In the genomic region with DNA sequence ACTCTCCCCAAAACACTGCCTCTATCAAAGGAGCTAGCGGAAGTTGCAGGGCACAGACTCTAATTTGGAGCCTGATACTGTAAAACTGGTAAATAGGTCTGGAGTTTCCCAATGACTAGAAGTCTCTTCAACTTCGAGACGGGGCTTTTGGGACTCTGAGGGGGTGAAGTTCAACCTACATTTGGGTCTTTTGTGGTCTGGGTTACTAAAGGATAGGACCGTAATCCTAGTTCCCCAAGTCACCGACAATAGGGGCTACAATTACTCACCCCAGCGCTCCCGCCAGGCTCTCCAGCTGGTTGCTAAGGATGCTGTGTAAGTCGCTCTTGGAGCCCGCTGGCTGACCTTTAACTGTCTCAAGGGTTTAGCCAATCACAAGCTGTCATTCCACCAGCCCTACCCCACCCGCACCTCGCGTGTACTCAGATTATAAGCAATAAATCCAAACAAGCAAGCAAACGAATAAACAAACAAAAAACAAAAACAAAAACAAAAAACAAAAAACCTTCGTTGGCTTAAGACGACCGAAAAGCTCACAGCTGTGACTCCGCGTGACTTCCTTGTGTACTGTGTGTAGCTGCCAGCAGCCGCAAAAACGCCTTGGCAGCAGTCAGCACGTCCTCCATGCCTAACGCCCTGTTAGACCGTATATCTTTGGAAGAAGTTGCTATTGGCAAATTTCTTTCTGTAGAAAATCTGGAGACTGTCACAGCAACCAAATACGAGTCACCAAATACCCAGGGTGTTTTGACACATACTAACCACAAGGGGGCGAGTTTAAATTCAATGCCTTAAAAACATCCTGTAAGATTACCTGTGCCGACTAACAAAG, we compare ENCODE assay signal across 8 mouse cellular contexts. TPM values are rescaled to one million over a fixed set of nuclear protein-coding genes. Genes with fewer than 3 reads are reported as not detected.
DNase-seq lines count a peak whose midpoint lies in the region; ATAC-seq and TF ChIP-seq lines count a peak whose summit lies in the region.

Gene Tmem232 (minus strand): TSS at position 342 of the 832 bp plus-strand sequence.

- WGBS in heart, adult 2 months: 7% methylated on average over 26 of the region's 26 CpGs
- 19% methylated on average over 26 of the region's 26 CpGs for WGBS in intestine, postnatal 0 days
- WGBS in liver, postnatal 0 days (ENCODE audit: insufficient replicate concordance): 14% methylated on average over 26 of the region's 26 CpGs
- WGBS in neural tube, embryonic 11.5 days: 15% methylated on average over 26 of the region's 26 CpGs

- no peaks in the 10 kb centered on the region for H3K9me3 ChIP-seq in intestine, postnatal 0 days (ENCODE audit: control insufficient read depth)
- H3K9me3 ChIP-seq in liver, postnatal 0 days (ENCODE audit: low read length): no peaks in the 10 kb centered on the region
- H3K9me3 ChIP-seq in neural tube, embryonic 11.5 days (ENCODE audit: control insufficient read depth, low read length): no peaks in the 10 kb centered on the region

- intact Hi-C loops in heart, adult 2 months (cut with DNase I): no loop called here

- DNase-seq in urinary bladder, adult 18-20 months (ENCODE audit: low spot score in 2 of 2): peak; percentile 11 to 22
- no peak for DNase-seq in urinary bladder, postnatal 10 days (ENCODE audit: low spot score)
- DNase-seq in embryo, embryonic 11 days: peak; percentile 69
- DNase-seq in heart, adult 2 months: peak; percentile 52 to 64
- no peak for DNase-seq in liver, postnatal 0 days
- DNase-seq in neural tube, embryonic 11.5 days (ENCODE audit: low spot score): peak; percentile 69
- DNase-seq in layer of hippocampus, postnatal 36 days: no peak

- H3K4me1 ChIP-seq in heart, adult 2 months (ENCODE audit: control insufficient read depth, insufficient read depth, low read length): no peaks in the 10 kb centered on the region
- no peaks in the 10 kb centered on the region for H3K4me1 ChIP-seq in intestine, postnatal 0 days (replicated peaks; ENCODE audit: control insufficient read depth, insufficient read depth, low read length)
- no peaks in the 10 kb centered on the region for H3K4me1 ChIP-seq in liver, postnatal 0 days (ENCODE audit: insufficient read depth)
- peaks cover 2% of the 10 kb centered on the region; the same call in 1 of the 2 replicates for H3K4me1 ChIP-seq in neural tube, embryonic 11.5 days (ENCODE audit: control insufficient read depth, insufficient read depth, low read length)

- H3K4me2 ChIP-seq in intestine, postnatal 0 days (replicated peaks; ENCODE audit: low read depth): peak within 1 kb of the TSS; percentile 61
- peak within 1 kb of the TSS; percentile 64 for H3K4me2 ChIP-seq in liver, postnatal 0 days (ENCODE audit: low read depth, low read length)
- H3K4me2 ChIP-seq in neural tube, embryonic 11.5 days (ENCODE audit: low read depth): peak within 1 kb of the TSS; percentile 50

- H3K9ac ChIP-seq in heart, adult 2 months (ENCODE audit: low read depth, low read length): peak within 1 kb of the TSS; percentile 41
- no peak within 1 kb of the TSS for H3K9ac ChIP-seq in intestine, postnatal 0 days (ENCODE audit: low read depth, low read length)
- no peak within 1 kb of the TSS for H3K9ac ChIP-seq in liver, postnatal 0 days (replicated peaks)
- H3K9ac ChIP-seq in neural tube, embryonic 11.5 days (ENCODE audit: low read length): 0 out of 2 replicates have a peak within 1 kb of the TSS, but pooled peaks have one; percentile 26

- no peak for TF ChIP-seq POLR2A in heart, adult 2 months (IDR thresholded peaks at IDR 0.05; ENCODE audit: insufficient read depth, low read depth, low read length)

- peak; percentile 84 for TF ChIP-seq CTCF in heart, adult 2 months (IDR thresholded peaks at IDR 0.05)
- TF ChIP-seq CTCF in intestine, postnatal 0 days (IDR thresholded peaks at IDR 0.05; ENCODE audit: low read depth): peak; percentile 72
- TF ChIP-seq CTCF in liver, postnatal 0 days (IDR thresholded peaks at IDR 0.05; ENCODE audit: low read depth): peak; percentile 73

- no peaks in the 10 kb centered on the region for H3K36me3 ChIP-seq in heart, adult 2 months (ENCODE audit: control insufficient read depth, insufficient read depth, low read length)
- H3K36me3 ChIP-seq in intestine, postnatal 0 days (ENCODE audit: control insufficient read depth, insufficient read depth): no peaks in the 10 kb centered on the region
- H3K36me3 ChIP-seq in liver, postnatal 0 days (replicated peaks; ENCODE audit: insufficient read depth, low read length): no peaks in the 10 kb centered on the region
- no peaks in the 10 kb centered on the region for H3K36me3 ChIP-seq in neural tube, embryonic 11.5 days (ENCODE audit: control insufficient read depth, insufficient read depth, low read length)

- no peaks in the 10 kb centered on the region for H3K79me2 ChIP-seq in heart, adult 2 months (replicated peaks; ENCODE audit: control insufficient read depth, insufficient read depth, low read length)

- H3K27ac ChIP-seq in heart, adult 2 months: peak within 1 kb of the TSS; percentile 82
- H3K27ac ChIP-seq in intestine, postnatal 0 days (ENCODE audit: low read depth, low read length): no peak within 1 kb of the TSS
- no peak within 1 kb of the TSS for H3K27ac ChIP-seq in liver, postnatal 0 days (ENCODE audit: low read depth)
- H3K27ac ChIP-seq in neural tube, embryonic 11.5 days (ENCODE audit: low read depth, low read length): no peak within 1 kb of the TSS

- no peaks in the 10 kb centered on the region for H3K27me3 ChIP-seq in heart, adult 2 months (ENCODE audit: control insufficient read depth, insufficient read depth, low read length)
- no peaks in the 10 kb centered on the region for H3K27me3 ChIP-seq in intestine, postnatal 0 days (replicated peaks; ENCODE audit: control insufficient read depth, insufficient read depth, low read length)
- no peaks in the 10 kb centered on the region; the same call in 1 of the 2 replicates for H3K27me3 ChIP-seq in liver, postnatal 0 days (ENCODE audit: insufficient read depth, low read length)
- no peaks in the 10 kb centered on the region for H3K27me3 ChIP-seq in neural tube, embryonic 11.5 days (ENCODE audit: control insufficient read depth, insufficient read depth, low read length)

- no peak for ATAC-seq in intestine, postnatal 0 days
- ATAC-seq in liver, postnatal 0 days: no peak
- ATAC-seq in neural tube, embryonic 11.5 days (ENCODE audit: insufficient read depth, low FRiP score, low TSS enrichment): peak; percentile 88

- 0 out of 2 replicates have a peak, but pooled peaks have one; percentile 14 for TF ChIP-seq EP300 in heart, adult 2 months (IDR thresholded peaks at IDR 0.05; ENCODE audit: insufficient read depth, low read depth, low read length)
- no peak for TF ChIP-seq EP300 in liver, postnatal 0 days (IDR thresholded peaks at IDR 0.05; ENCODE audit: low read depth)

- peak within 1 kb of the TSS; percentile 50 for H3K4me3 ChIP-seq in heart, adult 2 months
- H3K4me3 ChIP-seq in intestine, postnatal 0 days (ENCODE audit: low read depth, low read length): peak within 1 kb of the TSS; percentile 27
- H3K4me3 ChIP-seq in liver, postnatal 0 days (ENCODE audit: low read depth, low read length): peak within 1 kb of the TSS; percentile 20; the same call in 1 of the 2 replicates
- H3K4me3 ChIP-seq in neural tube, embryonic 11.5 days (ENCODE audit: low read depth, low read length): peak within 1 kb of the TSS; percentile 34

RNA-seq across cellular contexts. Expression of gene Tmem232, which starts in this region (rescaled TPM):
- not detected for total RNA-seq in heart, adult 2 months (2021)
- polyA plus RNA-seq in heart, adult 2 months (2012; rRNA removed): 0.14 and 0.23 TPM in 2 replicates
- not detected in 2 replicates for polyA plus RNA-seq in intestine, postnatal 0 days (2015; fragmentation: Nextera tagmentation; extraction: Ambion mirVana)
- not detected in 2 replicates for polyA plus RNA-seq in liver, postnatal 0 days (2015; fragmentation: Nextera tagmentation; extraction: Ambion mirVana)
- 0.22 TPM in 1 of 2 replicates, not detected in the other for polyA plus RNA-seq in neural tube, embryonic 11.5 days (2014; fragmentation: Nextera tagmentation; extraction: Ambion mirVana)
- 1 to 10 TPM; 1.1 TPM for total RNA-seq in layer of hippocampus, postnatal 36 days (2021)

Comparison
In these comparisons a context has a peak if more than half of its experiments do, and no peak if none do; other contexts are left out.
1. DNase-seq: peak in urinary bladder, adult 18-20 months (2 of 2) and embryo, embryonic 11 days (single experiment); none in urinary bladder, postnatal 10 days (single experiment), liver, postnatal 0 days (single experiment) and layer of hippocampus, postnatal 36 days (0 of 2).
2. Peak in DNase-seq, H3K4me3 ChIP-seq, H3K27ac ChIP-seq and H3K9ac ChIP-seq in heart, adult 2 months; RNA of the gene not detected or under 1 TPM.
3. Peak in DNase-seq, ATAC-seq, H3K4me3 ChIP-seq, H3K9ac ChIP-seq and H3K4me2 ChIP-seq in neural tube, embryonic 11.5 days; RNA of the gene not detected or under 1 TPM.
4. Peak in every context shown above with its lines, with median percentiles within 50 percentile points of each other: H3K4me3 ChIP-seq, CTCF ChIP-seq and H3K4me2 ChIP-seq.